Comparison of ENCODE assay signal across 21 mouse cellular contexts in the genomic region with DNA sequence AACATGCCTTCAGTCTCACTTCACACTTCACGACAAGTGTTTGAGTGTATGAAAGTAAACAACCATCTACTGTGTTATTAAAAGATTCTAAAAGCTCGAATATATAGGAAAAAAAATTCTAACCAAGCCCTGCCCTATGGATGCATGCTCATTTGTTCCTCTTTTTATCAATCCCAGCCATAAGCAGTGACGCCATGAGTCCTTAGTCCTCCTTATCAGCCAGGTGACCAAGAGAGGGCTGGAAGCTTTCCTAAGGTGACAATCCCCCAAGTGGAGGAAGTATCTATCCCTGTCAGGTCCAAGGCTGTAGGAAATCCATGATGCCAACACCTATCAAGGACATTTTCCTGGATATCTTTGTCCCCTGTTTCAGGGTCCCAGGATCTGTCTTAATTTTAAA. TPM values are rescaled to one million over a fixed set of nuclear protein-coding genes. Genes with fewer than 3 reads are reported as not detected.
DNase-seq lines count a peak whose midpoint lies in the region; ATAC-seq and TF ChIP-seq lines count a peak whose summit lies in the region.
"Had no signal": no experiment of that assay in that cellular context is flagged by ENCODE, and none has a peak within 500 bp of the region (broad histone marks: within the 10 kb centered on the region; RNA-seq: fewer than 3 reads in every experiment).

No protein-coding gene starts in this region.

- H3K4me1 ChIP-seq in heart, embryonic 11.5 days (ENCODE audit: control insufficient read depth, insufficient read depth, low read length), result peaks cover 10% of the 10 kb centered on the region
- H3K4me1 ChIP-seq in MEL (ENCODE audit: control insufficient read depth in 1 of 2, insufficient read depth in 2 of 2, low read length in 2 of 2), result peaks cover 1 to 17% of the 10 kb centered on the region in 2 experiments; a peak in 3 of 4 replicates
- peaks cover 78% of the 10 kb centered on the region for H3K4me1 ChIP-seq in liver, embryonic 15.5 days (replicated peaks)
- H3K4me1 ChIP-seq: forebrain, embryonic 12.5 days had no signal

- H3K27ac ChIP-seq in heart, embryonic 11.5 days (ENCODE audit: low read depth, low read length), result no peak overlapping the region
- peak overlapping the region; percentile 78; the same call in 1 of the 2 replicates for H3K27ac ChIP-seq in MEL (ENCODE audit: control insufficient read depth, low read depth, low read length)
- peak overlapping the region; percentile 92 for H3K27ac ChIP-seq in liver, embryonic 15.5 days (replicated peaks)
- H3K27ac ChIP-seq: forebrain, embryonic 12.5 days; macrophage had no signal

- H3K4me2 ChIP-seq in heart, embryonic 11.5 days, result no peak overlapping the region
- H3K4me2 ChIP-seq in liver, embryonic 15.5 days, result peak overlapping the region; percentile 51
- H3K4me2 ChIP-seq: forebrain, embryonic 12.5 days; heart, embryonic 15.5 days; midbrain, embryonic 11.5 days had no signal

- DNase-seq in heart, adult 8-10 months (ENCODE audit: low spot score), result no peak
- DNase-seq in MEL (ENCODE audit: low read depth, low spot score), result peak; percentile 41
- DNase-seq in gastrocnemius, postnatal 25 days, result no peak
- DNase-seq in adrenal gland, postnatal 10 days, result no peak
- no peak for DNase-seq in cerebellum, postnatal 10 days
- DNase-seq: adrenal gland, postnatal 25 days; cerebellum, adult 11-12 months; cerebellum, postnatal 14 days; kidney, adult 9 months; kidney, postnatal 14 days; right cerebral cortex, postnatal 4 days; thymus, postnatal 25 days had no signal

- H3K9me3 ChIP-seq in heart, embryonic 11.5 days (replicated peaks; ENCODE audit: control insufficient read depth, low read length), result no peaks in the 10 kb centered on the region
- no peaks in the 10 kb centered on the region for H3K9me3 ChIP-seq in MEL (replicated peaks; ENCODE audit: insufficient read depth, low read length)
- H3K9me3 ChIP-seq in liver, embryonic 15.5 days (replicated peaks), result no peaks in the 10 kb centered on the region
- H3K9me3 ChIP-seq: forebrain, embryonic 12.5 days; heart, embryonic 15.5 days had no signal

- no peak for TF ChIP-seq CTCF in MEL (IDR thresholded peaks at IDR 0.05 in 2 of 3, conservative IDR thresholded peaks at IDR 0.05 in 1 of 3; ENCODE audit: control insufficient read depth in 1 of 3, insufficient read depth in 1 of 3, low read depth in 2 of 3, low read length in 3 of 3, poor library complexity in 1 of 3, severe bottlenecking in 1 of 3)

- H3K36me3 ChIP-seq in heart, embryonic 11.5 days (ENCODE audit: control insufficient read depth, insufficient read depth, low read length), result no peaks in the 10 kb centered on the region
- H3K36me3 ChIP-seq in MEL (ENCODE audit: control insufficient read depth in 1 of 2, insufficient read depth in 2 of 2, low read length in 2 of 2), result peaks cover 0 to 14% of the 10 kb centered on the region in 2 experiments; a peak in 2 of 4 replicates
- no peaks in the 10 kb centered on the region for H3K36me3 ChIP-seq in liver, embryonic 15.5 days (replicated peaks)
- H3K36me3 ChIP-seq: forebrain, embryonic 12.5 days; heart, embryonic 15.5 days had no signal

- TF ChIP-seq POLR2A in MEL (IDR thresholded peaks at IDR 0.05; ENCODE audit: control insufficient read depth in 1 of 2, insufficient read depth in 1 of 2, low read depth in 1 of 2, low read length in 2 of 2, poor library complexity in 1 of 2), result no peak

- WGBS in heart, embryonic 11.5 days (ENCODE audit: insufficient replicate concordance), result 51% methylated on average over 3 of the region's 3 CpGs
- 21% methylated on average over 3 of the region's 3 CpGs for whole genome bisulfite sequencing in liver, embryonic 15.5 days (ENCODE audit: insufficient replicate concordance)

- TF ChIP-seq RAD21 in MEL (IDR thresholded peaks at IDR 0.05; ENCODE audit: low read depth, low read length), result no peak

- TF ChIP-seq EP300 in MEL (IDR thresholded peaks at IDR 0.05; ENCODE audit: low read depth in 1 of 2, low read length in 2 of 2), result 0 out of 4 replicates have a peak, but pooled peaks of 1 of the 2 experiments have one; percentile 11

- no peaks in the 10 kb centered on the region for H3K27me3 ChIP-seq in heart, embryonic 11.5 days (ENCODE audit: control insufficient read depth, insufficient read depth, low read length)
- H3K27me3 ChIP-seq in MEL (ENCODE audit: control insufficient read depth in 1 of 2, insufficient read depth in 2 of 2, low read length in 2 of 2), result no peaks in the 10 kb centered on the region
- no peaks in the 10 kb centered on the region for H3K27me3 ChIP-seq in liver, embryonic 15.5 days
- H3K27me3 ChIP-seq: forebrain, embryonic 12.5 days; heart, embryonic 15.5 days had no signal

- ATAC-seq in heart, embryonic 11.5 days (replicated peaks; ENCODE audit: insufficient number of reproducible peaks, low FRiP score, low TSS enrichment), result 0 out of 2 replicates have a peak, but pooled peaks have one; percentile 24
- peak; percentile 74 for ATAC-seq in erythroid progenitor cell, adult 5-6 weeks (replicated peaks; ENCODE audit: low FRiP score, poor library complexity, severe bottlenecking)
- ATAC-seq in liver, embryonic 15.5 days (ENCODE audit: insufficient read depth), result peak; percentile 83
- ATAC-seq: hindbrain, embryonic 16.5 days; intestine, embryonic 16.5 days had no signal

- no peaks in the 10 kb centered on the region for H3K79me2 ChIP-seq in MEL (ENCODE audit: control insufficient read depth, insufficient read depth, low read length, poor library complexity)

- no peak overlapping the region for H3K4me3 ChIP-seq in heart, embryonic 11.5 days (ENCODE audit: low read depth, low read length)
- H3K4me3 ChIP-seq in MEL (ENCODE audit: control insufficient read depth in 1 of 2, insufficient read depth in 1 of 2, low read depth in 2 of 2, low read length in 2 of 2), result no peak overlapping the region
- no peak overlapping the region for H3K4me3 ChIP-seq in liver, embryonic 15.5 days (replicated peaks)
- H3K4me3 ChIP-seq: forebrain, embryonic 12.5 days; heart, embryonic 15.5 days had no signal

- no peak overlapping the region for H3K9ac ChIP-seq in heart, embryonic 11.5 days (ENCODE audit: low read depth, low read length)
- no peak overlapping the region for H3K9ac ChIP-seq in MEL (ENCODE audit: control insufficient read depth, low read depth, low read length, poor library complexity, severe bottlenecking)
- 0 out of 2 replicates have a peak overlapping the region, but pooled peaks have one; percentile 13 for H3K9ac ChIP-seq in liver, embryonic 15.5 days
- H3K9ac ChIP-seq: forebrain, embryonic 12.5 days; heart, embryonic 15.5 days had no signal

TF ChIP-seq in MEL, 35 proteins besides CTCF, POLR2A, EP300 and RAD21:
- TF ChIP-seq GATA1 (IDR thresholded peaks at IDR 0.05; ENCODE audit: low read depth, low read length) (peak; percentile 43; the same call in 1 of the 2 replicates), RCOR1 (IDR thresholded peaks at IDR 0.05; ENCODE audit: low read depth, low read length) (no peak), POLR2AphosphoS2 (IDR thresholded peaks at IDR 0.05; ENCODE audit: low read length) (no peak), USF2 (IDR thresholded peaks at IDR 0.05; ENCODE audit: borderline replicate concordance in 1 of 2, insufficient read depth in 1 of 2, low read depth in 1 of 2, low read length in 2 of 2) (no peak), TCF12 (IDR thresholded peaks at IDR 0.05; ENCODE audit: low read depth, low read length) (no peak), MYB (IDR thresholded peaks at IDR 0.05; ENCODE audit: low read depth, low read length) (no peak), TAL1 (IDR thresholded peaks at IDR 0.05; ENCODE audit: low read length) (peak; percentile 40), ETS1 (IDR thresholded peaks at IDR 0.05; ENCODE audit: low read depth, low read length) (peak; percentile 59), USF1 (IDR thresholded peaks at IDR 0.05; ENCODE audit: low read depth, low read length) (no peak), ELF1 (IDR thresholded peaks at IDR 0.05; ENCODE audit: low read depth, low read length) (no peak), NRF1 (IDR thresholded peaks at IDR 0.05; ENCODE audit: insufficient read depth, low read depth, low read length, poor library complexity, severe bottlenecking) (no peak), MAFK (IDR thresholded peaks at IDR 0.05; ENCODE audit: borderline replicate concordance, low read depth, low read length) (no peak)

RNA-seq across cellular contexts. Expression of a gene that starts 47.0 kb away (rescaled TPM):
- 6.5 and 6.7 TPM in 2 replicates for polyA plus RNA-seq in heart, embryonic 11.5 days (2014; fragmentation: Nextera tagmentation; extraction: Ambion mirVana)
- total RNA-seq in heart, adult 8-10 months (2022), result 1 to 10 TPM in 3 of 4 experiments, under 1 TPM in 1; 0.79 to 1.6 (median 1.5) TPM
- total RNA-seq in MEL (2012; rRNA removed), result 3.0 and 3.3 TPM in 2 replicates
- 1 to 10 TPM in 1 of 2 experiments, not detected in 1; 3.6 TPM for polyA plus RNA-seq in MEL (2012; ENCODE audit: insufficient read depth in 1 of 2, insufficient read length in 2 of 2, low read depth in 1 of 2, low replicate concordance in 2 of 2, missing spikeins in 1 of 2)
- 29.9 and 50.7 TPM in 2 replicates for total RNA-seq in erythroid progenitor cell, adult 5-6 weeks (2015; ENCODE audit: low replicate concordance)
- total RNA-seq in erythroid progenitor cell, adult 5-6 weeks (2017; ENCODE audit: low replicate concordance), result 32.0 and 37.4 TPM in 2 replicates
- polyA plus RNA-seq in liver, embryonic 15.5 days (2015; fragmentation: Nextera tagmentation; extraction: Ambion mirVana), result 3.7 and 4.1 TPM in 2 replicates
- 1 to 10 TPM in 1 of 2 experiments, under 1 TPM in 1; 0.87 to 1.4 TPM for total RNA-seq in gastrocnemius, postnatal 25 days (2021)
- 10 to 100 TPM; 22.7 to 24.4 TPM for total RNA-seq in adrenal gland, postnatal 10 days (2021)

Comparison
In these comparisons a context has a peak if more than half of its experiments do, and no peak if none do; other contexts are left out.
1. ATAC-seq: peak in every context shown above with its lines; median percentile 83 in liver, embryonic 15.5 days; 74 in erythroid progenitor cell, adult 5-6 weeks; 24 in heart, embryonic 11.5 days.